In genomic region chr7:133768517-133768916, GRCm38 (mm10) we compare ENCODE assay signal across 22 mouse cellular contexts. TPM values are rescaled to one million over a fixed set of nuclear protein-coding genes. Genes with fewer than 3 reads are reported as not detected.
DNase-seq lines count a peak whose midpoint lies in the region; ATAC-seq and TF ChIP-seq lines count a peak whose summit lies in the region.
"Had no signal": no experiment of that assay in that cellular context is flagged by ENCODE, and none has a peak within 500 bp of the region (broad histone marks: within the 10 kb centered on the region; RNA-seq: fewer than 3 reads in every experiment).

No protein-coding gene starts in this region.

- no peak for TF ChIP-seq CTCF in layer of hippocampus, adult 2 months (conservative IDR thresholded peaks at IDR 0.05)

- H3K9me3 ChIP-seq in forebrain, embryonic 13.5 days (replicated peaks): no peaks in the 10 kb centered on the region
- no peaks in the 10 kb centered on the region for H3K9me3 ChIP-seq in forebrain, embryonic 10.5 days
- H3K9me3 ChIP-seq: limb, embryonic 13.5 days; liver, embryonic 13.5 days; midbrain, embryonic 12.5 days had no signal

- H3K27me3 ChIP-seq in forebrain, embryonic 13.5 days: no peaks in the 10 kb centered on the region
- H3K27me3 ChIP-seq in forebrain, embryonic 10.5 days (ENCODE audit: poor library complexity, severe bottlenecking): no peaks in the 10 kb centered on the region
- H3K27me3 ChIP-seq: limb, embryonic 13.5 days; liver, embryonic 13.5 days; midbrain, embryonic 12.5 days had no signal

- H3K36me3 ChIP-seq in forebrain, embryonic 13.5 days (ENCODE audit: poor library complexity, severe bottlenecking): no peaks in the 10 kb centered on the region
- H3K36me3 ChIP-seq in forebrain, embryonic 10.5 days (replicated peaks): no peaks in the 10 kb centered on the region
- H3K36me3 ChIP-seq: limb, embryonic 13.5 days; liver, embryonic 13.5 days had no signal

- intact Hi-C loops in gastrocnemius, postnatal 36 days (cut with DNase I): no loop called here

- no peak overlapping the region for H3K4me2 ChIP-seq in forebrain, embryonic 13.5 days
- H3K4me2 ChIP-seq: heart, embryonic 11.5 days; limb, embryonic 13.5 days; liver, embryonic 13.5 days; lung, embryonic 14.5 days; midbrain, embryonic 12.5 days had no signal

- H3K4me3 ChIP-seq in forebrain, embryonic 13.5 days: no peak overlapping the region
- H3K4me3 ChIP-seq in forebrain, embryonic 10.5 days: no peak overlapping the region
- no peak overlapping the region for H3K4me3 ChIP-seq in layer of hippocampus, adult 2 months
- H3K4me3 ChIP-seq: limb, embryonic 13.5 days; liver, embryonic 13.5 days; midbrain, embryonic 12.5 days had no signal

- peaks cover 25% of the 10 kb centered on the region for H3K4me1 ChIP-seq in forebrain, embryonic 13.5 days
- peaks cover 22% of the 10 kb centered on the region for H3K4me1 ChIP-seq in forebrain, embryonic 10.5 days
- H3K4me1 ChIP-seq: limb, embryonic 13.5 days; liver, embryonic 13.5 days had no signal

- no peak for ATAC-seq in forebrain, embryonic 13.5 days
- ATAC-seq: activated CD4-positive, CD25-positive, alpha-beta regulatory T cell, adult 4 months; hindbrain, embryonic 16.5 days had no signal

- DNase-seq in forebrain, embryonic 10.5 days (ENCODE audit: extremely low spot score, low spot score): no peak
- DNase-seq in layer of hippocampus, adult 2 months (ENCODE audit: low spot score in 2 of 2): no peak
- DNase-seq in layer of hippocampus, adult 11-12 months (ENCODE audit: low spot score): no peak
- DNase-seq in right cerebral cortex, adult 2 months (ENCODE audit: low spot score in 2 of 2): peak; percentile 46 to 50
- DNase-seq in right cerebral cortex, postnatal 14 days: no peak
- no peak for DNase-seq in gastrocnemius, postnatal 36 days
- DNase-seq: adrenal gland, postnatal 10 days; kidney, adult 18-20 months; kidney, postnatal 4 days; liver, embryonic 13.5 days; lung, embryonic 14.5 days; spleen, adult 18-20 months; thymus, postnatal 25 days had no signal

- no peak overlapping the region for H3K9ac ChIP-seq in forebrain, embryonic 13.5 days
- H3K9ac ChIP-seq: limb, embryonic 13.5 days; liver, embryonic 13.5 days; lung, embryonic 14.5 days; midbrain, embryonic 12.5 days had no signal

- WGBS in forebrain, embryonic 13.5 days: 73% methylated on average over 5 of the region's 5 CpGs
- WGBS in forebrain, embryonic 10.5 days: 79% methylated on average over 5 of the region's 5 CpGs

- peak overlapping the region; percentile 62; the same call in 1 of the 2 replicates for H3K27ac ChIP-seq in forebrain, embryonic 13.5 days
- H3K27ac ChIP-seq in forebrain, embryonic 10.5 days: no peak overlapping the region
- H3K27ac ChIP-seq in layer of hippocampus, adult 2 months: peak overlapping the region; percentile 77
- H3K27ac ChIP-seq: limb, embryonic 13.5 days; liver, embryonic 13.5 days; midbrain, embryonic 12.5 days had no signal

RNA-seq across cellular contexts. Expression of gene Fank1, which starts 8.1 kb away (rescaled TPM):
- polyA plus RNA-seq in forebrain, embryonic 13.5 days (2015; fragmentation: Nextera tagmentation; extraction: Ambion mirVana): 1.8 and 2.9 TPM in 2 replicates
- 0.57 and 1.0 TPM in 2 replicates for polyA plus RNA-seq in forebrain, embryonic 10.5 days (2016; fragmentation: Nextera tagmentation; extraction: Ambion mirVana)
- 1 to 10 TPM; 2.0 to 2.5 TPM for total RNA-seq in layer of hippocampus, adult 2 months (2021)
- total RNA-seq in gastrocnemius, postnatal 36 days (2021): not detected
- total RNA-seq: gastrocnemius, adult 8-10 months; hematopoietic stem cell, adult 5-6 weeks; megakaryocyte, adult 5-6 weeks had no signal
- polyA plus RNA-seq: activated CD4-positive, CD25-positive, alpha-beta regulatory T cell, adult 4 months; liver, embryonic 13.5 days had no signal

RNA-seq across cellular contexts. Expression of gene Dhx32, which starts 14.0 kb away (rescaled TPM):
- polyA plus RNA-seq in forebrain, embryonic 13.5 days (2015; fragmentation: Nextera tagmentation; extraction: Ambion mirVana): 45.7 and 52.3 TPM in 2 replicates
- polyA plus RNA-seq in forebrain, embryonic 10.5 days (2016; fragmentation: Nextera tagmentation; extraction: Ambion mirVana): 79.9 and 85.4 TPM in 2 replicates
- total RNA-seq in layer of hippocampus, adult 2 months (2021): 10 to 100 TPM; 36.5 to 39.2 TPM
- total RNA-seq in gastrocnemius, postnatal 36 days (2021): 10 to 100 TPM; 28.9 to 30.6 TPM

RNA-seq across cellular contexts. Expression of gene Uros, which starts 58.6 kb away (rescaled TPM):
- polyA plus RNA-seq in forebrain, embryonic 13.5 days (2015; fragmentation: Nextera tagmentation; extraction: Ambion mirVana): 46.2 and 48.7 TPM in 2 replicates
- 35.1 and 41.9 TPM in 2 replicates for polyA plus RNA-seq in forebrain, embryonic 10.5 days (2016; fragmentation: Nextera tagmentation; extraction: Ambion mirVana)
- total RNA-seq in layer of hippocampus, adult 2 months (2021): 10 to 100 TPM; 17.7 to 21.3 TPM
- total RNA-seq in gastrocnemius, postnatal 36 days (2021): 10 to 100 TPM; 14.3 to 15.7 TPM

RNA-seq across cellular contexts. Expression of gene Bccip, which starts 59.4 kb away (rescaled TPM):
- 139 and 149 TPM in 2 replicates for polyA plus RNA-seq in forebrain, embryonic 13.5 days (2015; fragmentation: Nextera tagmentation; extraction: Ambion mirVana)
- 215 and 222 TPM in 2 replicates for polyA plus RNA-seq in forebrain, embryonic 10.5 days (2016; fragmentation: Nextera tagmentation; extraction: Ambion mirVana)
- 10 to 100 TPM; 68.7 to 69.9 TPM for total RNA-seq in layer of hippocampus, adult 2 months (2021)
- 10 to 100 TPM; 63.9 to 73.9 TPM for total RNA-seq in gastrocnemius, postnatal 36 days (2021)

Comparison
In these comparisons a context has a peak if more than half of its experiments do, and no peak if none do; other contexts are left out.
1. DNase-seq: peak in right cerebral cortex, adult 2 months (2 of 2); none in forebrain, embryonic 10.5 days (single experiment), layer of hippocampus, adult 2 months (0 of 2), layer of hippocampus, adult 11-12 months (single experiment), right cerebral cortex, postnatal 14 days (single experiment) and gastrocnemius, postnatal 36 days (0 of 2).